Mouse (Mus musculus): ENCODE data around the gene Plcb4.

DNA sequence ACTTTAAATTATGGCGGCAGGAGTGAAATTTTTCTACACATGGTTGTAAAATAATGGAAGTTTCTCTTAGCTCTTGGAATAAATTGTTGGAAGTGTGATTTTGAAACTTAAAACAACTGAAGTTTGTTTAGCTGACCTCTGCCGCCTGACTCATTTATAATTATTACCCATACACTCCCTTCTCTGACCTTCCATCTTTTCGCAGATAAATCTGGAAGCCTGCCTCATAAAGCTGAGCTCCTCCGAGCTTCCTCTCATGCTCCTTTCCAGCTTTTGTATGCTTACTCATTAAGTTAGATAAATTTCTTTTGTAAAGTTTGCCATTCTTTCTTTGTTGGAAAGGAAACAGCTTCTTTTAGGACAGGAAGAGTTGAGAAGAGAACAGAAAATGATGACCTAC is 27.9 kb downstream of the Plcb4 start:
- TF ChIP-seq CTCF (IDR thresholded peaks at IDR 0.05; ENCODE audit: borderline replicate concordance, control insufficient read depth, extremely low read depth, insufficient read depth, low read length, poor library complexity), result no peak
- TF ChIP-seq POLR2A (IDR thresholded peaks at IDR 0.05; ENCODE audit: control insufficient read depth, extremely low read depth, insufficient read depth, low read length, poor library complexity), result no peak

All from thymus, adult 2 months (tissue).